Mouse (Mus musculus): ENCODE data around the gene Cmtm1.
"Not testable (repeated sequence)": the region's sequence is repeated elsewhere in the genome, so short reads cannot be mapped to it uniquely, and the experiment has no call there.

Cmtm1 gene

GRCm38 (mm10) chr8:104309441-104310155 is at the start of gene Cmtm1, which contains the start of gene Gm45711:
Cmtm1 (minus strand) TSS chr8:104310145.
Gm45711 (minus strand) TSS chr8:104310081.
- DNase-seq: not testable (repeated sequence)

GRCm38 (mm10) chr8:104358637-104359036 is 48.7 kb upstream of the Cmtm1 start:
- no peak for DNase-seq

GRCm38 (mm10) chr8:104354504-104354903 is 44.6 kb upstream of the Cmtm1 start:
- no peak for DNase-seq

- DNase-seq: no peak
Observed at GRCm38 (mm10) chr8:104353186-104353585, 43.2 kb upstream of the Cmtm1 start.

- no peak for DNase-seq
Observed at GRCm38 (mm10) chr8:104350047-104350446, 40.1 kb upstream of the Cmtm1 start.

- no peak for DNase-seq
Observed at GRCm38 (mm10) chr8:104348971-104349370, 39.0 kb upstream of the Cmtm1 start.

GRCm38 (mm10) chr8:104346706-104347105 is 36.8 kb upstream of the Cmtm1 start:
- no peak for DNase-seq

GRCm38 (mm10) chr8:104344622-104345021 is 34.7 kb upstream of the Cmtm1 start:
- DNase-seq: no peak

- DNase-seq: peak; percentile 89
Observed at GRCm38 (mm10) chr8:104343957-104344356, 34.0 kb upstream of the Cmtm1 start.

- no peak for DNase-seq
Observed at GRCm38 (mm10) chr8:104342426-104342825, 32.5 kb upstream of the Cmtm1 start.

- no peak for DNase-seq
Observed at GRCm38 (mm10) chr8:104341678-104342077, 31.7 kb upstream of the Cmtm1 start.

GRCm38 (mm10) chr8:104341106-104341561 is 31.2 kb upstream of the Cmtm1 start:
- peak; percentile 80 for DNase-seq

- peak; percentile 87 for DNase-seq
Observed at GRCm38 (mm10) chr8:104340233-104341105, 30.5 kb upstream of the Cmtm1 start.

- no peak for DNase-seq
Observed at GRCm38 (mm10) chr8:104339983-104340232, 30.0 kb upstream of the Cmtm1 start.

GRCm38 (mm10) chr8:104339229-104339982 is 29.5 kb upstream of the Cmtm1 start, which contains the start of gene Cmtm3:
Cmtm3 (plus strand) TSS chr8:104339410.
- DNase-seq: peak; percentile 44

- no peak for DNase-seq
Observed at GRCm38 (mm10) chr8:104337890-104338289, 27.9 kb upstream of the Cmtm1 start.

- no peak for DNase-seq
Observed at GRCm38 (mm10) chr8:104336806-104337205, 26.9 kb upstream of the Cmtm1 start.

- DNase-seq: no peak
Observed at GRCm38 (mm10) chr8:104334196-104334595, 24.3 kb upstream of the Cmtm1 start.

GRCm38 (mm10) chr8:104333786-104334185 is 23.8 kb upstream of the Cmtm1 start:
- DNase-seq: no peak

- DNase-seq: no peak
Observed at GRCm38 (mm10) chr8:104332665-104333631, 23.0 kb upstream of the Cmtm1 start.

GRCm38 (mm10) chr8:104321930-104322329 is 12.0 kb upstream of the Cmtm1 start, which contains the start of gene Cmtm2b:
Cmtm2b (plus strand) TSS chr8:104322230.
- not testable (repeated sequence) for DNase-seq

GRCm38 (mm10) chr8:104321267-104321666 is 11.3 kb upstream of the Cmtm1 start, which contains the start of gene Gm11020:
Gm11020 (plus strand) TSS chr8:104321567.
- not testable (repeated sequence) for DNase-seq

Data from kidney, postnatal 14 days (tissue).